Mouse (Mus musculus): ENCODE results near the gene Ulk4.
"Not testable (repeated sequence)": the region's sequence is repeated elsewhere in the genome, so short reads cannot be mapped to it uniquely, and the experiment has no call there.

Ulk4 gene

GRCm38 (mm10) chr9:121058538-121058937 is 218.5 kb downstream of the Ulk4 start:
- DNase-seq: no peak

- DNase-seq: no peak
Observed at GRCm38 (mm10) chr9:121058116-121058515, 218.9 kb downstream of the Ulk4 start.

GRCm38 (mm10) chr9:121057401-121057800 is 219.6 kb downstream of the Ulk4 start:
- DNase-seq: no peak

GRCm38 (mm10) chr9:121056526-121056925 is 220.5 kb downstream of the Ulk4 start:
- no peak for DNase-seq

- DNase-seq: no peak
Observed at GRCm38 (mm10) chr9:121056036-121056435, 221.0 kb downstream of the Ulk4 start.

GRCm38 (mm10) chr9:121045657-121046056 is 231.3 kb downstream of the Ulk4 start:
- not testable (repeated sequence) for DNase-seq

GRCm38 (mm10) chr9:121044471-121045206 is 232.4 kb downstream of the Ulk4 start:
- no peak for DNase-seq

- DNase-seq: peak; percentile 34
Observed at GRCm38 (mm10) chr9:121043021-121043420, 234.0 kb downstream of the Ulk4 start.

GRCm38 (mm10) chr9:121038396-121038795 is 238.6 kb downstream of the Ulk4 start:
- no peak for DNase-seq

GRCm38 (mm10) chr9:121037975-121038374 is 239.0 kb downstream of the Ulk4 start:
- no peak for DNase-seq

GRCm38 (mm10) chr9:121035296-121035695 is 241.7 kb downstream of the Ulk4 start:
- DNase-seq: no peak

GRCm38 (mm10) chr9:121033596-121033995 is 243.4 kb downstream of the Ulk4 start:
- DNase-seq: no peak

- DNase-seq: no peak
Observed at GRCm38 (mm10) chr9:121032322-121032964, 244.6 kb downstream of the Ulk4 start.

GRCm38 (mm10) chr9:121030949-121031348 is 246.0 kb downstream of the Ulk4 start:
- no peak for DNase-seq

GRCm38 (mm10) chr9:121029786-121030185 is 247.2 kb downstream of the Ulk4 start:
- DNase-seq: no peak

GRCm38 (mm10) chr9:121023526-121024264 is 253.3 kb downstream of the Ulk4 start:
- DNase-seq: no peak

GRCm38 (mm10) chr9:121020360-121020759 is 256.6 kb downstream of the Ulk4 start:
- no peak for DNase-seq

GRCm38 (mm10) chr9:121019932-121020331 is 257.1 kb downstream of the Ulk4 start:
- no peak for DNase-seq

- no peak for DNase-seq
Observed at GRCm38 (mm10) chr9:121018524-121019315, 258.3 kb downstream of the Ulk4 start.

GRCm38 (mm10) chr9:121015810-121016502 is 261.0 kb downstream of the Ulk4 start:
- DNase-seq: no peak

GRCm38 (mm10) chr9:121011540-121011939 is 265.5 kb downstream of the Ulk4 start:
- no peak for DNase-seq

GRCm38 (mm10) chr9:121010544-121010943 is 266.5 kb downstream of the Ulk4 start:
- no peak for DNase-seq

Measured in cerebellum, adult 8-10 months (tissue).